Mouse (Mus musculus) ES-Bruce4 (cell line): ENCODE measurements around the gene Ptpn3. TPM values are rescaled to one million over a fixed set of nuclear protein-coding genes. Genes with fewer than 3 reads are reported as not detected.
A peak's percentile ranks its signal among the peaks of the same experiment; 100 is the strongest.

ENCODE experiments used
- H3K27ac ChIP-seq: 2 replicates; pipeline ENCODE4 v1.5.1; 2012; ENCODE audit warnings: low read length, inconsistent platforms; ENCODE audit not compliant: insufficient read depth
- H3K27me3 ChIP-seq: 2 replicates; pipeline ENCODE4 v1.6.1; 2012; ENCODE audit warnings: mild to moderate bottlenecking, low read length, inconsistent platforms; ENCODE audit not compliant: control insufficient read depth, poor library complexity, insufficient read depth, severe bottlenecking
- H3K36me3 ChIP-seq: 2 replicates; pipeline ENCODE4 v1.6.1; 2012; ENCODE audit warnings: inconsistent platforms, mild to moderate bottlenecking, low read length, moderate library complexity; ENCODE audit not compliant: control insufficient read depth, poor library complexity, insufficient read depth, severe bottlenecking
- H3K4me1 ChIP-seq: one replicate; pipeline ENCODE4 v1.8.1; 2011; ENCODE audit warnings: low read length; ENCODE audit not compliant: control insufficient read depth, insufficient read depth
- H3K4me3 ChIP-seq: 2 replicates; pipeline ENCODE4 v1.5.1; 2011; ENCODE audit warnings: low read depth, mild to moderate bottlenecking, low read length
- H3K9ac ChIP-seq: 2 replicates; pipeline ENCODE4 v1.6.1; 2012; ENCODE audit warnings: low read depth, mild to moderate bottlenecking, inconsistent platforms; ENCODE audit not compliant: poor library complexity, severe bottlenecking
- H3K9me3 ChIP-seq: replicated peaks from 2 replicates; pipeline ENCODE4 v1.6.1; 2012; ENCODE audit warnings: mild to moderate bottlenecking, low read length, inconsistent platforms; ENCODE audit not compliant: control insufficient read depth, poor library complexity, insufficient read depth, severe bottlenecking
- CTCF ChIP-seq: IDR thresholded peaks from one replicate; pipeline ENCODE4 v1.8.1; 2011; ENCODE audit warnings: low read depth, low read length
- EP300 ChIP-seq: IDR thresholded peaks from 2 replicates; pipeline ENCODE4 v1.6.1; 2011; ENCODE audit warnings: low read depth, low read length; ENCODE audit not compliant: insufficient read depth
- POLR2A ChIP-seq: IDR thresholded peaks from one replicate; pipeline ENCODE4 v1.8.1; 2011; ENCODE audit warnings: low read length; ENCODE audit not compliant: insufficient read depth
- polyA plus RNA-seq: library from polyadenylated mRNA; stranded (reverse); fragments of >200 nt; gene quantifications from 2 replicates; pipeline ENCODE4 v1.2.4, GENCODE M21; 2011; ENCODE audit warnings: low read depth; ENCODE audit not compliant: missing spikeins, insufficient read depth, insufficient read length

Gene Ptpn3
- polyA plus RNA-seq, 1 experiment = 30.6 TPM

DNA sequence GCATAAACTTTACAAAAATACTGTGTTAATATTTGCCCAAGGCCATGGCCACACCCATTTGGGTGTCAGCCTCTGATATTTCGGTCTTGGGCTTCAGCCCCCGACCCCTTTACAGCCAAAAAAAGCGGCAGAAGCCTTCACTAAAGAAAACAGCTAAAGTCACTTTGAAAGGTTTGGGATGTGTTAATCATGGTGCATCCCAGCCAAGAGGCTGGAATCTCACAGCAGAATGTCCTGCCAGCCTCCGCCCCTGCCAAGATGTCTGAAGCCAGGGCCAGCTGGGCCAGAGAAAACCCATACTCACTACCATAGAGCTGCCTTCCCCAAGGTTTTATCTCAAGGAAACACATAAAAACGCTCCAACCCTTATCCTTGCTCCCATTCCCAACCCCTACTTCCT, 20.7 kb downstream of the Ptpn3 start:
- no peaks in the 10 kb centered on the region for H3K27me3 ChIP-seq
- peaks cover 5% of the 10 kb centered on the region for H3K4me1 ChIP-seq
- H3K9me3 ChIP-seq = no peaks in the 10 kb centered on the region
- H3K27ac ChIP-seq = peak overlapping the region; percentile 47
- H3K36me3 ChIP-seq = no peaks in the 10 kb centered on the region
- H3K4me3 ChIP-seq = 0 out of 2 replicates have a peak overlapping the region, but pooled peaks have one; percentile 9
- TF ChIP-seq CTCF (no peak), POLR2A (no peak), EP300 (no peak)
- peak overlapping the region; percentile 31 for H3K9ac ChIP-seq

DNA sequence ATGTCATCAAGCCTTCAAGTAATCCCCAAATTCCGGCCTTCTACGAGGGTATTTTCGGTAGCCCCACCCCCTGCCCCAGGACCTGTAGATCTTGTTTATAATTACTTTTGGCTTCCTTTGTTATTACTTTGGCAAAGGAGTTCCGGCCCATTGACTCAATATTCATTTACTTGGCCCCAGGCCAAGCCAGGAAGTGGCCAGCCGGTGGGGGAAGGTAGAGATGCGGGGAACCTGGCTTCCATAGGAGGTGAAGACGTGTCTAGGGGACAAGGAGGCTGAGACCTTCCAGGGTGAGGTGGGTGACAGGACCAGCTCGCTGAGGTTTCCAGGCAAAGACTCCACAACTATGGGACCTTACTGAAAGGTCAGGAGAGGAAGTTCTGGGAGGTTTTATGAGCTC, 22.4 kb downstream of the Ptpn3 start:
- H3K4me3 ChIP-seq = peak overlapping the region; percentile 52
- no peaks in the 10 kb centered on the region for H3K9me3 ChIP-seq
- H3K27ac ChIP-seq = peak overlapping the region; percentile 82
- no peak for TF ChIP-seq CTCF
- peak; percentile 99 for TF ChIP-seq EP300
- H3K4me1 ChIP-seq = peaks cover 8% of the 10 kb centered on the region
- no peaks in the 10 kb centered on the region for H3K36me3 ChIP-seq
- H3K27me3 ChIP-seq = no peaks in the 10 kb centered on the region
- peak overlapping the region; percentile 36 for H3K9ac ChIP-seq

DNA sequence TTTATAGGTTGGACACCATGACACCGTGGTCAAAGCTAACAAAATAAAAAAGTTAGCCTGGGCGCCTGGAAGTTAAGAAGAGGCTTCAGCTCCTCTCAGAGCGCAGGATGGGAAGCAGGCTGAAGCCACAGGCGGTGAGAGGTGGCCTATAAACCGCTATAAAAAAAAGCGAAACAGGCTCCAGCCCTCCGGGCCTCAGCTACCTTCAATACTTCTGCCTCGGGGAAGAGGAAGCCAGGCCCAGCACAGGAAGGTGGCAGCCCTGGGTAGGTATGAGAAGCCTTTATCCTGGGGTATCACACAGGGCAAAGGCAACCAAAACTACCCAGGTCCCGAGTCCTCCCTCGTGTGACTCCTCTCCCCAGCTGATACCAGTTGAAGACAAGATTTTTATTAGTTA, 22.8 kb downstream of the Ptpn3 start:
- H3K9me3 ChIP-seq = no peaks in the 10 kb centered on the region
- peak overlapping the region; percentile 47; the same call in 1 of the 2 replicates for H3K4me3 ChIP-seq
- H3K27me3 ChIP-seq = no peaks in the 10 kb centered on the region
- TF ChIP-seq POLR2A (no peak), CTCF (no peak), EP300 (no peak)
- 0 out of 2 replicates have a peak overlapping the region, but pooled peaks have one; percentile 9 for H3K9ac ChIP-seq
- peak overlapping the region; percentile 80 for H3K27ac ChIP-seq
- peaks cover 8% of the 10 kb centered on the region for H3K4me1 ChIP-seq
- no peaks in the 10 kb centered on the region for H3K36me3 ChIP-seq

DNA sequence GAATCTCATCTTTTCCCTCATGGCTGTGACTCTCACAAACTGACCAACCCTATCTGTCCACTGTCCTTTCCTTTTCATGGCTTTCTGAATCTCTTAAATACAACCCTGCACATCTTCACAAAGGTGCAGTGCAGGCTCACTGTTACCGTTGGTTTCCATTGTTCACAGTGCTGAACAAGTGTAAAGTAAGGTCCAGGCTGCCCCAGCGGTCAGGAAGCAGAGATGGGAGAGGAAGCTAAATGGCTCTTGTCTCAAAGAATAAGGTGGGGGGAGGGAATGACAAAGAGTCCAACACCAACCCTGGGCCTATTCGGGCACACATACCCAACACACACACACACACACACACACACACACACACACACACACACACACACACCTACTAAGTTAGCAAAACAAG, 24.0 kb downstream of the Ptpn3 start:
- Histone ChIP-seq H3K9me3 (no peaks in the 10 kb centered on the region), H3K27ac (peak overlapping the region; percentile 69), H3K36me3 (no peaks in the 10 kb centered on the region), H3K4me1 (peaks cover 11% of the 10 kb centered on the region), H3K27me3 (no peaks in the 10 kb centered on the region), H3K9ac (no peak overlapping the region), H3K4me3 (no peak overlapping the region)
- TF ChIP-seq EP300 (peak; percentile 77), POLR2A (no peak)

DNA sequence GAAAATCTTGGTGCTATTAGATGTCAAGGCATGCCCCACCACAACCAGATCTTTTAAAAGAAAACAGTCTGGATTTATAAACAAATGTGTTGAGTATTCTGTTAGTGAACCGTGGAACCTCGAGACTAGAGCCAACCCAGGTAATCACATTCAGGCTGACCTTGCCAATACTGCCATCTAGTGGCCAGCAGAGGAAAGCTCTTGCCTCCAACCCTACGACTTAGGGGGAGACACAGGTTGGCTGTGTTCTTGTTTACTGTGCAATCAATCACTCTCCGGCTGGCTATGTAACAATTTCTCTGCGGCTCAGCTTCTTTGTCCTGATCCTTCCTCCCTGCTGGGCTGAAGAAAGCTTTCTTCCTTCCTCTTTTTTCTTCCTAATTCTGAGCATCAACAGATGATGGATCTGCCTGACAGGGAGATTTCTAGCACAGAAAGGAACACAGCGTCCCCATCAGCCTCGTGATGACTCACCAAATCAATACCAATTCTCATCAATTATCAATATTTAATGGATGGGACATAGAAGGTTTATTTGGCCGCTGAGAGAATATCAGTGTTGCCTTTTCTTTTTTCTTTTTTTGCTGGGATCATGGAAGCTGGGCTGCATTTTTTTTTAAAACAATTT, 26.4 kb downstream of the Ptpn3 start:
- Histone ChIP-seq H3K27ac (peak overlapping the region; percentile 17), H3K9me3 (no peaks in the 10 kb centered on the region), H3K9ac (peak overlapping the region; percentile 42; the same call in 1 of the 2 replicates), H3K4me1 (peaks cover 14% of the 10 kb centered on the region), H3K27me3 (no peaks in the 10 kb centered on the region), H3K4me3 (no peak overlapping the region), H3K36me3 (no peaks in the 10 kb centered on the region)
- TF ChIP-seq POLR2A (no peak), EP300 (peak; percentile 78; the same call in 1 of the 2 replicates), CTCF (peak; percentile 96)

DNA sequence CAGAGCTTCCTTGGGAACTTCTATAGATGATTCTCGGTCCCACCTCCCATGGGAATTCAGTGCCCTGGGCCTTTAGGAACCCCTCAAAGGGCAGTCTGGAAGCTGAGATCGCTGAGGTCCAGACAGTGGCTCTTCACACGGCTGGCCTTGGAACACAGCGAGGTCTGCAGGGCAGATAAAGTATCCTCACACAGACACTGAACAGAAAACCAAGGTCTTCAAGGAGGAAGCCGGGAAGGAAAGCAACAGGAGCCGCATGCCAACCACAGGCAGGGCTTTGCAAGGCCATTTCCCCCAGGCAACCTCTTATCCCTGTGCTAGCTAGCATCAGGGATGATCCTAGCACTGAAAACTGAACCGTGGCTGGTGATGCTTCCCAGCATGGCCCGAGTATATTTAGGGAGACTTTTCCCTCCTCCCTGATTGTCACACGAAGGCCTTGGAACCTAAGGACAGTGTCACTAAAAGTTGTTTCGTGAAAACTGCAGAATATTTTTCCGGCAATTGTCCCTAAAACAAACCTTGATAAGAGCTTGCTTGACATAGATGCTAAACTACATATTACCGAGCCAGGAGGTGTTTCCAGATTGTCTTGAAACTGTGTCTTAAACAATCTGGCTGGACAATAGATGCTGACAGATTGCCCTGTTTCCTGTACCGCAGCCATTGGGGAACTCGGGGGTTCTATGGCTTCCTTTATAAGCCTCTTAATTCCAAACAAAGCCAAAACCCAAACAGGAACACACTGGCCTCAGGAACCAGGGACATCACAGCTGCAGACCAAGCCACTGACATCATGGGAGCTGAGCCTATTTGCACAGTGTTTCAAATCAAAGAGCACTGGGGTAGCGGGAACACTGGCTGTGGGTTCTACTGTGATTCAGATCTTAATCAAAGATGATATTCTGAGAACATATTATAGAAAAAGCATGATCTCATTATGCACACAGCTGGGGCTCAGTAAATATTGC, 27.8 kb downstream of the Ptpn3 start:
- Histone ChIP-seq H3K27me3 (no peaks in the 10 kb centered on the region), H3K27ac (no peak overlapping the region), H3K4me3 (no peak overlapping the region), H3K4me1 (peaks cover 14% of the 10 kb centered on the region), H3K36me3 (0 out of 2 replicates have a peak, but pooled peaks cover 4% of the 10 kb centered on the region), H3K9me3 (no peaks in the 10 kb centered on the region), H3K9ac (no peak overlapping the region)
- TF ChIP-seq POLR2A = no peak
- no peak for TF ChIP-seq EP300
- no peak for TF ChIP-seq CTCF
